Mouse (Mus musculus): ENCODE measurements around the gene Slc4a8. TPM values are rescaled to one million over a fixed set of nuclear protein-coding genes. Genes with fewer than 3 reads are reported as not detected.
"Not testable (repeated sequence)": the region's sequence is repeated elsewhere in the genome, so short reads cannot be mapped to it uniquely, and the experiment has no call there.

The Slc4a8 gene
- polyA plus RNA-seq, 1 experiment from 2014 or later, result 1.2 TPM

DNA sequence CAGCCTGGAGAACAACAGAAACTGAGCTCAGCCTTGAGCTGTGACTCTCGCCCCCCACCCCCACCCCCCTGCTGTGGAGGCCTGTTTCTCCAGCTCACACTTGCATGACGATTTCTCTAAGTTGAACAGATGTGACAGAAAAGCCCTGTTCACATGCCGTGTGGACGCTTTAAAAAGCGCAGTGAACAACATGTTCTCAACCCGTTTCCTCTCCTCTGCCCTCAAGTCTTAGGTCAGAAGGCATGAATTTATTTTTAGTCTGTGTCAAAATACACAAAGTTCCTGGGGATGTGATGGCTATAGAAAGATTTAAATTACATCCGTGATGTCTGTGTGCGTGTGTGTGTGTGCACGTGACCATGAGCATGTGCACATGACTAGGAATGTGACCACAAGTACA lies 46.9 kb downstream of the Slc4a8 start:
- 78% methylated on average over 9 of the region's 9 CpGs for WGBS
- Histone ChIP-seq H3K9me3 (replicated peaks) (no peaks in the 10 kb centered on the region), H3K4me1 (replicated peaks) (peaks cover 5% of the 10 kb centered on the region; the same call in 1 of the 2 replicates), H3K36me3 (no peaks in the 10 kb centered on the region), H3K27ac (ENCODE audit: poor library complexity, severe bottlenecking) (no peak overlapping the region), H3K4me3 (no peak overlapping the region), H3K4me2 (no peak overlapping the region), H3K27me3 (replicated peaks) (peaks cover 22% of the 10 kb centered on the region), H3K9ac (no peak overlapping the region)
- no peak for ATAC-seq (ENCODE audit: insufficient number of reproducible peaks, low FRiP score)

GRCm38 (mm10) chr15:100810243-100810642 lies 48.7 kb downstream of the Slc4a8 start:
- Histone ChIP-seq H3K9ac (no peak overlapping the region), H3K9me3 (replicated peaks) (no peaks in the 10 kb centered on the region), H3K4me3 (no peak overlapping the region), H3K36me3 (no peaks in the 10 kb centered on the region), H3K4me2 (no peak overlapping the region), H3K27ac (ENCODE audit: poor library complexity, severe bottlenecking) (no peak overlapping the region), H3K27me3 (replicated peaks) (peaks cover 28% of the 10 kb centered on the region), H3K4me1 (replicated peaks) (peaks cover 7% of the 10 kb centered on the region)
- WGBS, result 84% methylated on average over 8 of the region's 8 CpGs
- ATAC-seq (ENCODE audit: insufficient number of reproducible peaks, low FRiP score), result no peak

GRCm38 (mm10) chr15:100813501-100813900 lies 52.0 kb downstream of the Slc4a8 start:
- 75% methylated on average over 5 of the region's 5 CpGs for WGBS

GRCm38 (mm10) chr15:100814066-100814465 lies 52.5 kb downstream of the Slc4a8 start:
- ATAC-seq (ENCODE audit: insufficient number of reproducible peaks, low FRiP score), result no peak
- no peak overlapping the region for H3K4me2 ChIP-seq
- WGBS, result 83% methylated on average over 7 of the region's 7 CpGs

More at GRCm38 (mm10) chr15:100813501-100813900, 52.0 kb downstream of the Slc4a8 start:
- Histone ChIP-seq H3K27me3 (replicated peaks) (peaks cover 52% of the 10 kb centered on the region), H3K36me3 (no peaks in the 10 kb centered on the region), H3K9ac (no peak overlapping the region), H3K27ac (ENCODE audit: poor library complexity, severe bottlenecking) (no peak overlapping the region), H3K4me2 (no peak overlapping the region), H3K4me3 (no peak overlapping the region), H3K4me1 (replicated peaks) (peaks cover 10% of the 10 kb centered on the region; the same call in 1 of the 2 replicates), H3K9me3 (replicated peaks) (0 out of 2 replicates have a peak, but pooled peaks cover 1% of the 10 kb centered on the region)
- no peak for ATAC-seq (ENCODE audit: insufficient number of reproducible peaks, low FRiP score)

GRCm38 (mm10) chr15:100815310-100815709 lies 53.8 kb downstream of the Slc4a8 start:
- Histone ChIP-seq H3K4me3 (no peak overlapping the region), H3K4me1 (replicated peaks) (peaks cover 10% of the 10 kb centered on the region; the same call in 1 of the 2 replicates), H3K4me2 (no peak overlapping the region), H3K36me3 (no peaks in the 10 kb centered on the region), H3K27me3 (replicated peaks) (peaks cover 56% of the 10 kb centered on the region), H3K27ac (ENCODE audit: poor library complexity, severe bottlenecking) (no peak overlapping the region), H3K9me3 (replicated peaks) (peaks cover 6% of the 10 kb centered on the region; the same call in 1 of the 2 replicates), H3K9ac (no peak overlapping the region)
- no peak for ATAC-seq (ENCODE audit: insufficient number of reproducible peaks, low FRiP score)
- 70% methylated on average over 8 of the region's 8 CpGs for WGBS

More at GRCm38 (mm10) chr15:100814066-100814465, 52.5 kb downstream of the Slc4a8 start:
- H3K9ac ChIP-seq, result no peak overlapping the region
- H3K27me3 ChIP-seq (replicated peaks), result peaks cover 56% of the 10 kb centered on the region
- peaks cover 6% of the 10 kb centered on the region; the same call in 1 of the 2 replicates for H3K9me3 ChIP-seq (replicated peaks)
- H3K4me3 ChIP-seq, result no peak overlapping the region
- H3K4me1 ChIP-seq (replicated peaks), result peaks cover 10% of the 10 kb centered on the region; the same call in 1 of the 2 replicates
- no peak overlapping the region for H3K27ac ChIP-seq (ENCODE audit: poor library complexity, severe bottlenecking)
- H3K36me3 ChIP-seq, result no peaks in the 10 kb centered on the region

GRCm38 (mm10) chr15:100818860-100819259 lies 57.3 kb downstream of the Slc4a8 start:
- no peak for ATAC-seq (ENCODE audit: insufficient number of reproducible peaks, low FRiP score)
- Histone ChIP-seq H3K4me3 (no peak overlapping the region), H3K9me3 (replicated peaks) (peaks cover 6% of the 10 kb centered on the region; the same call in 1 of the 2 replicates), H3K9ac (no peak overlapping the region), H3K4me2 (no peak overlapping the region), H3K27ac (ENCODE audit: poor library complexity, severe bottlenecking) (no peak overlapping the region), H3K36me3 (no peaks in the 10 kb centered on the region), H3K27me3 (replicated peaks) (peaks cover 57% of the 10 kb centered on the region), H3K4me1 (replicated peaks) (peaks cover 10% of the 10 kb centered on the region; the same call in 1 of the 2 replicates)
- WGBS, result 77% methylated on average over 3 of the region's 3 CpGs

- 58% methylated on average over 8 of the region's 8 CpGs for WGBS
- Histone ChIP-seq H3K9me3 (replicated peaks) (peaks cover 6% of the 10 kb centered on the region; the same call in 1 of the 2 replicates), H3K36me3 (no peaks in the 10 kb centered on the region), H3K27me3 (replicated peaks) (peaks cover 71% of the 10 kb centered on the region), H3K9ac (no peak overlapping the region), H3K4me2 (no peak overlapping the region), H3K4me3 (no peak overlapping the region), H3K27ac (ENCODE audit: poor library complexity, severe bottlenecking) (no peak overlapping the region), H3K4me1 (replicated peaks) (no peaks in the 10 kb centered on the region)
- no peak for ATAC-seq (ENCODE audit: insufficient number of reproducible peaks, low FRiP score)
Observed at GRCm38 (mm10) chr15:100821824-100822223, 60.3 kb downstream of the Slc4a8 start.

DNA sequence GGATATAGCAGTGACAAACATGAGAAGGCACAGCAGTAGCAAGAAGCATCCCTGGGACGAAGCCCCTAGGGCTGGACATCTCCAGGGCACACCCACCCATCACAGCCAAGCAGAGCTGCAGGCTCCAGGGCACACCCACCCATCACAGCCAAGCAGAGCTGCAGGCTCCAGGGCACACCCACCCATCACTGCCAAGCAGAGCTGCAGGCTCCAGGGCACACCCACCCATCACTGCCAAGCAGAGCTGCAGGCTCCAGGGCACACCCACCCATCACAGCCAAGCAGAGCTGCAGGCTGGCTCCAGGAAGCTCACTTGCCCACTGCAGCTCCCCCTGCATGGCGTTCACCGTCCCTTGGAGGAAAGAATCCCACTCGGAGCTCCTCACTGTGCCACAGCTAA lies 60.8 kb downstream of the Slc4a8 start:
- H3K27ac ChIP-seq (ENCODE audit: poor library complexity, severe bottlenecking); H3K4me3 ChIP-seq; H3K4me1 ChIP-seq (replicated peaks); H3K36me3 ChIP-seq; H3K4me2 ChIP-seq; H3K9ac ChIP-seq; ATAC-seq (ENCODE audit: insufficient number of reproducible peaks, low FRiP score); H3K9me3 ChIP-seq (replicated peaks): not testable (repeated sequence)
- peaks cover 67% of the 10 kb centered on the region for H3K27me3 ChIP-seq (replicated peaks)
- 70% methylated on average over 4 of the region's 4 CpGs for WGBS

DNA sequence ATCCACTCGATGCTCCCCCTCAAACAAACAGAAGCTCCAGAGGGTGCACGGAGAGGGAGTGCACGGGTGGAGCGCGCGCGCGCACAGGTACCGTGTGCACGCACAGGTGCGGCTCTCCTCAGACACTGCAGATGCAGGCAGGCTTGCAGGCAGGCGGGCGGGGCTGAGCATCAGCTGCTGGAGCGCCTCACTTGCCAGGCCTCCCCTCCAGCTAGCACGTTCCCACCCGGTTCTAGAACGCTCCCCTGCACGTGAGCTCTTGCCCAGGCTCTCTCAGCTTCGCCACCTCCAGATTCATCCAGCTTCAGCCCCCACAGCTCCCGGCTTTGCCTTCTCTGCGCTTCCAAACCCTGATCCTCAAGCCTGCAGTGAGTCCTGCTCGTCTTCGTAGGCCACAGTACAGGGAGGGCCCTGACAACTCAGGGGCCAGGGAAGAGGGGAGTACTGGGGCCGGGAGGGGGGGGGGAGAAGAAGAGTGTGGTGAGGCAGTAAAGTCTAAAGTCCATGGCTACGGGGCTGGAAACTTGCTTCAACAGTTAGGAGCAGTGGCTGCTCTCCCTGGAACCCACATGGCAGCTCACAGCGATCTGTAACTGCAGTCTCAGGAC lies 63.8 kb downstream of the Slc4a8 start:
- no peak for ATAC-seq (ENCODE audit: insufficient number of reproducible peaks, low FRiP score)
- no peak overlapping the region for H3K27ac ChIP-seq (ENCODE audit: poor library complexity, severe bottlenecking)
- no peaks in the 10 kb centered on the region for H3K4me1 ChIP-seq (replicated peaks)
- H3K9me3 ChIP-seq (replicated peaks), result no peaks in the 10 kb centered on the region
- H3K27me3 ChIP-seq (replicated peaks), result peaks cover 64% of the 10 kb centered on the region
- no peak overlapping the region for H3K9ac ChIP-seq
- WGBS, result 22% methylated on average over 26 of the region's 26 CpGs
- H3K4me3 ChIP-seq, result no peak overlapping the region
- no peaks in the 10 kb centered on the region for H3K36me3 ChIP-seq
- H3K4me2 ChIP-seq, result no peak overlapping the region

GRCm38 (mm10) chr15:100826076-100826475 lies 64.5 kb downstream of the Slc4a8 start:
- Histone ChIP-seq H3K4me3 (no peak overlapping the region), H3K4me2 (no peak overlapping the region), H3K27ac (ENCODE audit: poor library complexity, severe bottlenecking) (no peak overlapping the region), H3K36me3 (no peaks in the 10 kb centered on the region), H3K27me3 (replicated peaks) (peaks cover 64% of the 10 kb centered on the region), H3K9ac (no peak overlapping the region), H3K4me1 (replicated peaks) (no peaks in the 10 kb centered on the region), H3K9me3 (replicated peaks) (0 out of 2 replicates have a peak, but pooled peaks cover 3% of the 10 kb centered on the region)
- WGBS, result 82% methylated on average over 8 of the region's 8 CpGs
- ATAC-seq (ENCODE audit: insufficient number of reproducible peaks, low FRiP score), result no peak

DNA sequence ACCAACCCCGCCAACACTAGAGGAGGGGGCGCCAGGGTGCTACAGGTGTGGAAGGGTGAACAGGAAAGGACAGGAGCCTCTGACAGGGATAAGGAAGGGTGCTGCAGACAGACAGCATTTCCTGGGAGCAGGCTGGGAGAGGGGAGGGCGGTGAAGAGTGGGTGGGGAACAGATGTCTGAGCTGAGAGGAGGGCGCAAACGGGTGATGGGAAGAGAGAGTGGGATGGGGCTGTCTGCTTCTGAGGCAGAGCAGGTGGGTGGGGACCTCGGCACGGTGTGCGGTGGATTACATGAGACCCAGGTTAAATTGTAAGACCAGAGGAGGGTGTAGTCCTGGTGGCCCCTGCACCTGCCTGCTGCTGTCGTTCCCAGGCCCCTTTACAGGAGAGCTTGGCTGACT lies 68.2 kb downstream of the Slc4a8 start:
- Histone ChIP-seq H3K27me3 (replicated peaks) (peaks cover 55% of the 10 kb centered on the region), H3K27ac (ENCODE audit: poor library complexity, severe bottlenecking) (no peak overlapping the region), H3K4me1 (replicated peaks) (no peaks in the 10 kb centered on the region), H3K4me2 (no peak overlapping the region), H3K9me3 (replicated peaks) (0 out of 2 replicates have a peak, but pooled peaks cover 3% of the 10 kb centered on the region), H3K36me3 (no peaks in the 10 kb centered on the region), H3K9ac (no peak overlapping the region), H3K4me3 (no peak overlapping the region)
- no peak for ATAC-seq (ENCODE audit: insufficient number of reproducible peaks, low FRiP score)
- 76% methylated on average over 9 of the region's 9 CpGs for WGBS

All from heart, embryonic 12.5 days (tissue).